Mouse (Mus musculus) A20 (cell line): ENCODE results near the gene Chuk.
"Not testable (repeated sequence)": the region's sequence is repeated elsewhere in the genome, so short reads cannot be mapped to it uniquely, and the experiment has no call there.

Experiments used
- DNase-seq: peaks from one replicate; pipeline ENCODE4 v3.0.0-alpha.2; 2011; ENCODE audit warnings: low read depth, low spot score

Chuk gene

DNA sequence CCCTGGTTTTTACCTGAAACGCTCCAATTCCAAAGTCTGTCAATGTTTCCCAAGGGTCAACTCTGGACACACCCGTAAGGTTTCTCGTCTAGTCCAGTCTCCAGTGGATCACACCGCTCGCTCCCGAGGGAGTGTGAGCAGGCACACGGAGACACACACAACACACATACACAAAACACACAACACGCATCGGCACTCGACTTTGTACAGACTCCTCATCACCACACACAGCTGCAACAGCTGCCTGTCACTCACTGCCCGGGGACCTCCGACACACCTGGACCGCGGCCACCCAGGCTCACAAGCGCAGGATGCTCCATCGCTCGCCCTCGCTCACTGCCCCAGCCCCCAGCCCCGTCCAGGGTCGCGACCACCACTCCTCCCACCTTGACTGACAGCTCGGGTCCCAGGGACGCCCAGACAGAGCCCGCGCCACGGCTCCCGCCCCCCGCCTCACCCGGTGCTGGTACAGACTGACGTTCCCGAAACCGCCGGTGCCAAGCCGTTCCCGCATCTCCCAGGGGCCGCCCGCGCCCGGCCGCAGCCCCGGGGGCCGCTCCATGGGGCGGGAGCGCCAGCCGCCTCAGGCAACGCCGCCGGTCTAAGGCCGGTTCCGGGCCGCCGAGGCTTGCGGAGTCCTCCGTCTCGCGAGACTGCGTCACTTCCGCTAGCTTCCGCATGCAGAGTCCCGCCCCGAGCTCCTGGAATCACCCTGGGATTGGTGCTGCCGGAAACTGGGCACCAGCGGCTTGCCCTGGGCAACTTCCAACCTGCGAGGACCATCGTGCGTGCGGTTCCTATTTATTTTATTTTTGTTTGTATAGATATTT is at the start of gene Chuk:
Gene Chuk (minus strand): TSS at position 650 of the 830 bp plus-strand sequence.
- DNase-seq, result peak; percentile 93

DNA sequence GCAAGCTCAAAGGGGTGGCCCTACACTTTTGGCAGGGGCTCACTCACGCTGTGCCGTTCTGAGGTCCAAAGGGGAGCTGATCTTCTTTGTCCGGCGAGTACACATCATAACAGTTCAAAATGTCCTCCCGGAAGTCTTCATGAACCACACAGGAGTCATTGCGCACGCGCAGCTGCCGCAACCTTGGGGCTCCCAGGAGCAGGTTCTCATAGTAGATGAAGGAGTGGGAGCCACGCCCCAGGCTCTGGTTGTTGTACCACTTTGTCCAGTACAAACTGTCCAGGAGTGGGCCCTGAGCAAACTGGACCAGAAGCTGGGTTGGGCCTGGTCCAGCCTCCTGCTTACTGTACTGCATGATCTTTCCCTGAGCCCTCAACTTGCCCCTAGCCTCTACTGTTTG is 49.7 kb upstream of the Chuk start:
- no peak for DNase-seq

DNA sequence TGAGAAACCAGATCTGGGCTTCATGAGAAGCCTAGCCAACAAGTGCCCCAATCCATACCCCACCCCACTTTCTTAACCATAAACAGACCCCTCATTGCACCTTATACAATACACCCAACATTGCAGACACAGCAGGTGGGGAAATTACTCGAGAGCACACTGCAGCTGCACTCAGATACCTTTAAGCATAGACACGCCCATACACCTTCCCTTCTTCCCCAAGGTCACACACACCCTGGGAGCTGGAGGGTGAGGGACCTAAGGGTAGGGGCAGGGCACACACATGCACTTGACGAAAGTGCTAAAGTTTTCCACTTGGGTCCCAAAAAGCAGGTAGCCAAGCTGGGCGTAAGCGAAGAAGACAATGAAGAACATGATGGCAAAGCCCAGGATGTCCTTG is 46.5 kb upstream of the Chuk start:
- DNase-seq, result no peak

DNA sequence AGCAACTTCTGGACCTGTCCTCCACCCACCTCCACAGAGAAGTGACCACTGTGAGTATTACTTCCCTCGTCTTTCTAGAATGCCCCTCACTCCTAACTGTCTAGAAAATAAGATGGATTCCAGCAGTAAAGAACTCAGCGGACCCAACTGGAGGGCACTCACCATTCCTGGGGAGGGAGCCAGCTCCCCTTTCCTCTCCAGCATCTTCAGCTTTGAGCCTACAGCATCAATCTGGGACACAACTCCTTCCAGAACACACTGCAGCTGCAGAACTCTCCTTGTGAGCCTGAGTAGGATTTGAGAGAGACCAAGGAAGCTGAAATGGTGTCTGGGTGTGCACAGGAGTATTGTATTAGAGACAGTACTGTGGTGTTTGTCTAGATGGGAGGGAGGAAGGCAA is 41.7 kb upstream of the Chuk start:
- no peak for DNase-seq

DNA sequence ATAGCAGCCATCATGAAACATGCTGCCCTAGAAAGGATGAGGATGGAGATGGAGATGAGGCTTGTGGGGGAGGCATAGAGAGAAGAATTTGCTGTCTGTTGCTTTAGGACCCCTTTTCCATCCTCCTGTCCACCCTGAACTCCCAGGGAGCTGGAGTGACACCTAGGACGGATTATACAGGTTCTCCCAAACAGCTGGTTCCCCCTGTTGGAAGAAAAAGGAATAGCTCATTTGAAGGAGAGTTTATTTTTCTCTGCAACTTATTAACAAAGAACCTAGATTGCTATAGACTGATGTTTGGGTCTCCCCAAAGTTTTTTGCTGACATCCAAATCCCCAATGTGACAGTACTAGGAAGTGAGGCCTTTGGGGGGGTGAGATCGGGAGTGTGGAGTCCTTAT is 41.1 kb upstream of the Chuk start:
- DNase-seq, result no peak

DNA sequence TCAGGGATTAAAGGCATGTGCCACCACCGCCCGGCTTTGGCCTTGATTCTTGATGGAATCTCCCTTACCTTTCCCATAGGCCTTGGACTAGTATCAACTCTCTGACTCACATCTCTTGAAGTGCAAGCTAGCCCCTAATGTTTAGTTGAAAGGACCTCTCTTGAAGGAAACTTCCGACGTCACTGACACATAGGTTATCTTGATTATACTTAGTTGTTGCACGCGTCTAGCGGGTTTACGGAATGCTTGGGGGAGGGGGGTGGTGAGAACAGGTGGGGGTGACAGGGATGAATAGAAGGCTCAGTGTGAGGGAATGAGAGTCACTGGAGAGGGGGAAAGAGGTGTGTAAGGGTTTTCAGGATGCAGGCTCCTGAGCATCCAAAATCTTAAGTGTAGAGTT is 39.7 kb upstream of the Chuk start:
- no peak for DNase-seq

DNA sequence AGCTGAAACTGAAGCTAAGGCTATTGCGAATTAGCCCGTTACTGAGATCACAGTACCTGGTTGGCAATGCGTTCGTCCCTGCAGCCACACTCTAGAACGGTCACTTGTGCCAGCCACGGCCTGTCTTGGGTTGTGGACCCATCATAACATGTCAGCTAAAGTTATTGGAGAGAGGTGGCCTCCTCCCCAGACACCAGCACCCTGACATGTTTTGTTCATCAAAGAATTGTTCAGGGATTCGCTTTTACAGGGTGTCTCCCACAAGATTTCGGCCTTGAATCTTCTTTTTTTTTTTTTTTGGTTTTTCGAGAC is 39.2 kb upstream of the Chuk start:
- DNase-seq, result no peak

DNA sequence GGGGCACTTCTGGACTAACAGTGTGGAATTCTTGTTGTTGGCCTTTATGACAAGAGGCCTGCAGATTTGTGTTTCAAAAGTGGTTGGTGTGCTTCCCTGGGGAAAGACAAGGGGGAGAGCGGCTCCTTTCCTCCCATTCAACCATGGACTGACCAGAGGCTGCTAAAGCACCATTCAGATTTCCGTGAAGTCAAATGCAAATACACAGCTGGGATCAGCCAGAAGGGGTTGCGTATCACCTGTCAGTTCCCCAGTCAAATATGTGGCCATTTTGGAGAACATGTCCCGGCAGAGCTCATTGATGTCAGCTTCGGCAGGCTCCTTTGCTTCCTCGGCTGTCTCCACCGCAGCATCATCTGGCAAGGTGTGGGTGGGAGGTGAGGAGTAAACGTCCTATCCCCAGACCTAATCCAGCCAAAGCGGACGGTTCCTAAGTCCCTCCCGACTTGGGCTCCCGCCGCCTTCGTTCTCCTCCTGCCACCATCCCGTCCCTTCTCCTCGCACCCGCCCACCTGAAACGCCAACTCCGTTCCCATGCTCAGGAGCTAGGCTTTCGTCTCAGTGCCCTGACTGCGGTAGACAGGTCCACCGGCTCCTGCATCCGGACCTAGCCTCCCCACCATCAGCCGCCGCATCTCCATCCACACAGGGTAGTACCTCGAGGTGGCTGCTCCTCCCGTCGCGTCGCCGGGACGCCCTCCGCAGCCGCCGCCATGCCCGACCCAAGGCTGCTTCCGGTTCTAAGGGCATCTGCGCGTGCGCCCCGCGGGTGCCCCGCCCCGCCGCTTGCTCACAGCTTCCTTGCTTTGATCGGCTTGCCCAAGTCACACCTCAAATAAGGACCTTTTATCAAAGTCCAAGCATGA is 38.7 kb upstream of the Chuk start, which contains the start of gene Bloc1s2:
Gene Bloc1s2 (minus strand): TSS at position 745 of the 866 bp plus-strand sequence.
- peak; percentile 92 for DNase-seq

DNA sequence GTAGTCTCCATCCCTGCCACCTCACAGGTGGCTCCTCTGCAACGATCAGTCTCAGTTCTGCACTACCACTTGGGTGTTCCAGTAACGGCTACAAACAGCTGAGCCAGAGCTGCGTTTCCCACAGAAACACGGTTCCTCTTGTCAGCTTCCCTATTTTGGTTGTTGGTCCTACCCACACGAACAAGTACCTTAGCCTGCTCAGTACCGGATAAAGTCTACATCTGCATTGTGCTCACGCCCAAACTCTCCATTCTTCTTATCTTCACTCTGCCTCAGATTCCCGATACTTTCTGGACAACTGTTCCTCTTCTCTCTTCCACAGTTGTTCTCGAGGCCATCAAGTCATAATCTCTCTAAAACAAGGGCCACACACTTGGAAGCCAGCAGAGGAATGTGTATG is 37.1 kb upstream of the Chuk start:
- no peak for DNase-seq

DNA sequence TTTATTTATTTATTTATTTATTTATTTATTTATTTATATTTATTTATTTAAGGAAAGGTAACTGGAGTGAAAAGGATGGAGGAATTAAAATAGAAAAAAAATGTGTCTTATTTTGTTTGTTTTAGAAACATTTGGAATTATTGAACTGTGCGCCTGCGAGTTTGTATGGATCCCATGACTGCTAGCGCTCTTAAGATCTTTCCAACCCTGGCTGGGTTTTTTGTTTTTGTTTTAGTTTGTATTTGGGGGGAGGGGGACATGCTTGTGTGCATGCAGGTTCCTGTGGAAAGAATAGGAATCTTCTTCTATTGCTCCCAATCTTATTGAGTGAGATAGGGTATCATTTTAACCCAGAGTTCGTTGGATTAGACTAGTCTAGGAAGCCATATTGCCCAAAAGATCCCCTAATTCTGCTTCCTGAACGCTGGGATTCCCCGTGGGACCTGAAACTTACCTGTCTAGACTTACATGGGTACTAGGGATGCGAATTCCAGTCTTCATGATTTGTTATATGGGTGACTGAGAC is 28.7 kb upstream of the Chuk start:
- DNase-seq, result no peak

DNA sequence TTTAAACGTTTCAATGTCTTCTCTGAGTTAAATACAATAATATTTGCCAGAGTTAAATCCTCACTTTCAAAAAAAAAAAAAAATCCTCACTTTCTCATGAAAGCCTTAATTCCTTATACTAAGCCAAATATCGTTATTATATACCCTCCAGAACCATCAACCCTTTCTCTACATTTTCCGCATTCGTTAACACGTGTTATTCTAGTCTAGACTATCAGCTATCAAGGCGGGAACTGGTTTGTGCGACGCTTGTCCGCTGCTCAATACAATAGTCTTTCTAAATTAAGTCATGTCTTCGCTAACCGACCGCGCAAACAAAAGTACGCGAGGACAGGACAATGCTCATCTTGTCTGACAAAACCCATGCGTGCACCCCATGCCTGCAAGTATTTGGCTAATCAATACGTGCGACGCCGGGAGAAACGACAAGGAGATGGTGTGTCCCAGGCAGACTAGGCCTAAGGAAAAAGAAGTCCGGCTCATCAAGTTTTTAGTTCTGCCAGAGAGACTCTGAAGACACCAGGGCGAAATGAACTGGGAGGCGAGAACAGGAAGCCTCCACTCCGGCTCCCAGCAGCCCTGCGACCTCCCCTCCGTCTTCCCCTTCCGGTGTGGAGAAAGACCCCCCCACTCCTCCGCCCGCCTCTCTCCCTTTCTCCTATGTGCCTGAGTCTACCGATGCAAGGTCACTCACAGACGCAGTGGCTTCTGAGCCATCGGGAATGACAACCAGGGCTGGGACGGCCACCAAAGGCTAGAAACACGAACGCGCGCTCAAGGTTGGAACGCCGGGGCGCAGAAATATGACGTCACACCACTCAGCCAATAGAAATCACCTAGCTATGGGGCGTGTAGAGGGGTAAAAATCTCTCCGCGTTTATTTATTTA is 28.0 kb upstream of the Chuk start, which contains the start of gene Cwf19l1:
Gene Cwf19l1 (minus strand): TSS at position 805 of the 888 bp plus-strand sequence.
- peak; percentile 93 for DNase-seq

DNA sequence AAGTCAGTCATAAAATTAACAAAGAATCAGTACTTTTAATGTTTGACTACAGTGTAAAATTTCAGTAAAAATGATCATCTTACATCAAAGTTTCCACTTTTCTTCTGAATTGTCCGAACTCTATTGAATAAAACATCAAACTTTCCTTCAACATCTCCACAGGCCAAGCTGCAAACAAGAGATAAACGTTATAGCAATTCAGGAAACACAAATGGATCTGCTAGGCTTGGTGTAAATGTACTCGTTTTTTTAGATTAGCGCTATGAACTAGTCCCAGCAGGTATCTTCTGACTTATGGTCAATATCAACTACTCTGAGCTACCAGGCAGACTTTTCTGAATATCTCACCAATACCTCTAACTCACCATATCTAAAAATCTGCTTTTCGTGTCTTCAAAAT is 25.6 kb upstream of the Chuk start:
- DNase-seq, result no peak

DNA sequence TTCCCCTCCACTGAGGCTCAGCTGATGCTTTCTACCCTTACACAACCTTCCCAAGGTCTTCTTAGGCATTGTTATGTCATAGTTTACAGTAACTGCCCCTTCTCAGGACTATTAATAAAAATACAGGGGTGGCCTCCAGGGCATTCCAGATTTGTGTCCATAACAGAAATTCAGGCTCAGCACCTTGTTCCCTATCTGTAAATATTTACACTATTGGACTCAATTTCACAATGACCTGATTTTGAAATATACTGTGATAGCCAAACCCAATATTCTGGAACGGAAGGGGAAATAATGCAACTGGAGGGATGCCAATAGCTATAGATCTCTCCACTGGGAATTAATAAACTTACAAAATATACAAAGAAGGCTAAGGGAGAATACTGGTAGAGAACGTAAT is 21.3 kb upstream of the Chuk start:
- no peak for DNase-seq

DNA sequence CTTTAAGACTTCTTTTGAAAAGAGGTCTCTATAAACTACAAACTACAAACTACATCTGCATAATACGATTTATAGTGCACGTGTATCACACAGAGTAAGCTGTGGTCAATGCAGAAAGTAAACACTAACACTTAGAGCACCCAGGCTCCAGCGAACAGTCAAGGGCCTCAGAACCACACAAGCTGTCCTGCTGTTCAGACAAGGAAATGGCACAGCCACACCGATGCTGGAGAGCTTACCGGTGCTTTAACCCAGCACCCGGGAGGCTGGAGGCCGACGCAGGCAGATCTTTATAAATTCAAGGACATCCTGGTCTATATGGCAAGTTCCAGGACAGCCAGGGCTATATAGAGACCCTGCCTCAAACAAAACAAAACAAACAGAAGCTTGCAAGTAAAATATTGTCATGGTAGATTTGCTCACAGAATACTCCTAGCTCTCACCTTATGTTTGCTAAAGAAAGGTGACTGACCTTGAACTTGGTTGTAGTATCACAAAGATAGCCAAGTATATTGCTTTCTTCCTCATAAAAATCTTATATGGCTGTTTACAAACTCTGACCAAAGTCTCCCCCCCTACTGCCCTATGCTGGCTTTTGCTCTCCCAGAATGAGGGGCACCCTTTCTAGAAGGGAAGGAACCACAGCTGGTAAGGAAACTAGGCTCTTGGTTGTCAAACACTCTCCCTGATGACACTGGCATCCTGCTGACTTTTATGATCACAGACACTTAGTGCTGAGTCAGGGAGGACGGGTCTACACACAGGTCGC is 20.6 kb upstream of the Chuk start:
- no peak for DNase-seq

DNA sequence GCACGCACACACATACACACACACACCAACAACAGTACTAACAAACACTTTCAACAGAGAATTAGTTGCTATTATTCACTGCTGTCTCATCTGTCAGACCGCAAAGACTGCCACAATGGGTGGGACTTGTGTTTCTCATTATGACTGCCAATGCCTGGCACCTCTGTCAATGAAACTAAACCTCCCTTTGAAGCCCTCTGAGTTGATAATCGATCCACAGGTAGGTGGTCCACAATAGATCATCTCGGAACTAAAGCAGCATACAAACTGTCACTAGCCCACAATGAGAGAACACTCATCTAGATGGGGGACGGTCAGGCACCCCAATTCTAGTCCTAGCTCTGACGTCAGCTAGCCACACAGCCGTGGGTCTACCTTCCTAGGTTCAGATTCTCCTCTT is 13.9 kb upstream of the Chuk start:
- DNase-seq, result no peak

DNA sequence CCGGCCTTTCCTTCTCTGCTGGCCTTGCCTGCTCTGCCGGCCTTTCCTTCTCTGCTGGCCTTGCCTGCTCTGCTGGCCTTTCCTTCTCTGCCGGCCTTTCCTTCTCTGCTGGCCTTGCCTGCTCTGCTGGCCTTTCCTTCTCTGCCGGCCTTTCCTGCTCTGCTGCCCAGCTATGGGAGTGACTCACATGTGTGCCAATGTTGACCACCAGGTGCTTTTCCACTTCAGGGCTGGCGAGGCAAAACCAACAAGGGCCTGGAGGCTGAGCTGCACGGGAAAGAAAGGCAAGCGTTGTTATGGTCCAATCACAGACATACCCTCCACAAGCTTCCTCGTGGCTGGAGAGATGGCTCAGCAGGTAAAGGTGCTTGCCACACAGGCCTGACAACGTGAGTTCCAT is 13.4 kb upstream of the Chuk start:
- not testable (repeated sequence) for DNase-seq

DNA sequence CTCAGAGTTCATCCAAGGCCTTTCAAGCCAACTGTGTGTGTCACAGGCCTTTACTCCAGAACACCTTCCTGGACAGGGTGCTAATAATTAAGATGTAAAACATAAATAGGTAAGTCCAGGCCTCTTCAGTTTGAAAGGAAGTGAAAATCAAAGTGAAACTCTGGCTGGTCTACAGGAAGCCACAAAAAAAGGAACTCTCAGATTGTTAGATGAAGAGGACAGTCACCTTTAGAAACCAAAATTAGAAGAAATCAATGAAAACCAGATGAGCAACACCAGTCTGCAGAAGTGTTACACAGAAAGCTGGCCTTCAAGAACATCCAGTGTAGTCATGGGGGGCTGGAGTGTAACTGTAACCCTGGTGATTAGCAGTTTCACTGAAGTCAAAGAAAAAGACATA is 10.5 kb upstream of the Chuk start:
- peak; percentile 73 for DNase-seq

DNA sequence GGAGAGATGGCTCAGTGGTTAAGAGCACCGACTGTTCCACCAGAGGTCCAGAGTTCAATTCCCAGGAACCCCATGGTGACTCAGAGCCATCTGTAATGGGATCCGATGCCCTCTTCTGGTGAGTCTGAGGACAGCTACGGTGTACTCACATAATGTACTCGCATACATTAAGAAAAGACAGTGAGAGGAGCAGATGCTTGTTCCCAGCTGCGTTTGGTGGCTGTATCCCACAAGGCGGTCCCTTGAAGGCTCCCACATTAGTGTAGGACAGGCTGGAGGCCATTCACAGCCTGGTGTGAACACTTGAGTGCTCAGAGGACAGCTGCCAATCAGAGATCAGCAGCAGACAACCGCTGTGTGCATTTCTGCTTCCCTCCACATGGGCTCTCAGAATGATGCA is 4.4 kb upstream of the Chuk start:
- peak; percentile 49 for DNase-seq

DNA sequence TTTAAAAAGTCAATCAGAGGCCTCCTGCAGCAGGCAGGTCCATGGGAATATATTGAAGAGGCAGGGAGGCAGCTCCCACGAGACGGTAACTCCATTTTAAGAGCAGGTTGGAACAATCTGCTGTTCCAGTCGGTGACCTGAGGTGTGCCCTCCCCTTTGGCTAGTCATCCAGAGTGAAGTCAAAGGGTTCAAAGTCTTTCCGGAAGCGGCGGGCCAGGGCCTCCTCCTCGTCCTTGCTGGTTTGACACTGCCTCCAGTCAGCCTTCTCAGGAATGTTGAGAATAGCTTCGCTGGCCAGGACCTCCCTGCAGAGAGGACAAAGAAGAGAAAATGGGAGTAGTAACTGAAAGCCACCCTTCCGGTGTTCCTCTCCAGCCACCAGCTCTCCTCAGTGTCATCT is 3.1 kb upstream of the Chuk start:
- DNase-seq, result no peak

DNA sequence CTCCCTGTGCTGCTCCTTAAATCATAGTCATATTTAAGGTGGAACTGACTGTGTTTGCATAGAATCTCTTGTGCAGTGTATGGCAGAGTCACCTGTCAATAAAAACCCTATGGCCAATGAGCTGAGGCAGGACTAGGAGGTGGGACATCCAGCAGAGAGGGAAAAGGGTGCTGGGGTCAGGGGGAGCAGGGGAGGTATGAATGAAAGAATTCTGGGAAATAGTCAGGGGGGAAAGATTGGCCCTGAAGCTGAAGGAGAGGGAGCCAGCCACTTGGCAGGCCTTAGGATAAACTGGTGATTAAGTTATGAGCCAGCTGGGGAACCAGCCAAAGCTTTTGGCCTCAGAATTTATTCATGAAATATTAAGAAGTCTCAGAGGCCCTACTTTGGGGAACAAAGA is 1.7 kb upstream of the Chuk start:
- DNase-seq, result no peak
